Mouse (Mus musculus) heart, adult 2 months (tissue): ENCODE measurements around the gene Rtp3.

Source experiments
- CTCF ChIP-seq: fragments of 200-600 bp; IDR thresholded peaks from 2 replicates; pipeline ENCODE4 v1.8.1; 2022; ENCODE audit warnings: antibody characterized with exemption, mild to moderate bottlenecking, moderate library complexity
- POLR2A ChIP-seq: fragments of 200-500 bp; IDR thresholded peaks from 2 replicates; pipeline ENCODE4 v1.6.1; 2011; ENCODE audit warnings: mild to moderate bottlenecking, low read depth, low read length, control low read depth; ENCODE audit not compliant: insufficient read depth

GRCm38 (mm10) chr9:111003279-111003678, 12.9 kb upstream of the Rtp3 start:
- no peak for TF ChIP-seq POLR2A
- no peak for TF ChIP-seq CTCF
